Comparison of ENCODE assay signal across 8 mouse cellular contexts in genomic region chr4:62519122-62519848, GRCm38 (mm10). TPM values are rescaled to one million over a fixed set of nuclear protein-coding genes. Genes with fewer than 3 reads are reported as not detected.
DNase-seq lines count a peak whose midpoint lies in the region; ATAC-seq and TF ChIP-seq lines count a peak whose summit lies in the region.

No protein-coding gene starts in this region.

- peak overlapping the region; percentile 81 for H3K4me2 ChIP-seq in limb, embryonic 13.5 days (replicated peaks)
- H3K4me2 ChIP-seq in stomach, embryonic 15.5 days, result peak overlapping the region; percentile 62

- TF ChIP-seq EP300 in heart, adult 2 months (IDR thresholded peaks at IDR 0.05; ENCODE audit: insufficient read depth, low read depth, low read length), result no peak

- peak overlapping the region; percentile 87 for H3K27ac ChIP-seq in heart, adult 2 months
- H3K27ac ChIP-seq in embryonic fibroblast, embryonic 13.5 days (ENCODE audit: insufficient read depth, low read length), result peak overlapping the region; percentile 84
- H3K27ac ChIP-seq in limb, embryonic 13.5 days, result peak overlapping the region; percentile 85
- peak overlapping the region; percentile 93 for H3K27ac ChIP-seq in stomach, embryonic 15.5 days

- peak overlapping the region; percentile 93 for H3K9ac ChIP-seq in heart, adult 2 months (ENCODE audit: low read depth, low read length)
- peak overlapping the region; percentile 85 for H3K9ac ChIP-seq in limb, embryonic 13.5 days
- H3K9ac ChIP-seq in stomach, embryonic 15.5 days, result peak overlapping the region; percentile 80

- no peaks in the 10 kb centered on the region; the same call in none of the 2 replicates for H3K36me3 ChIP-seq in heart, adult 2 months (ENCODE audit: control insufficient read depth, insufficient read depth, low read length)
- H3K36me3 ChIP-seq in limb, embryonic 13.5 days, result peaks cover 21% of the 10 kb centered on the region; the same call in 1 of the 2 replicates
- H3K36me3 ChIP-seq in stomach, embryonic 15.5 days, result no peaks in the 10 kb centered on the region

- no peaks in the 10 kb centered on the region for H3K9me3 ChIP-seq in limb, embryonic 13.5 days
- no peaks in the 10 kb centered on the region for H3K9me3 ChIP-seq in stomach, embryonic 15.5 days

- H3K4me1 ChIP-seq in heart, adult 2 months (ENCODE audit: control insufficient read depth, insufficient read depth, low read length), result peaks cover 22% of the 10 kb centered on the region
- peaks cover 18% of the 10 kb centered on the region; the same call in 1 of the 2 replicates for H3K4me1 ChIP-seq in embryonic fibroblast, embryonic 13.5 days (ENCODE audit: control insufficient read depth, insufficient read depth, low read length)
- H3K4me1 ChIP-seq in limb, embryonic 13.5 days, result peaks cover 43% of the 10 kb centered on the region
- H3K4me1 ChIP-seq in stomach, embryonic 15.5 days, result peaks cover 48% of the 10 kb centered on the region

- intact Hi-C loops in heart, adult 2 months (cut with DNase I), result loop anchor here (5.0 to 10.0 kb wide), 4 partner anchors 47 to 886 kb away; partner anchors contain the start of genes Akna, Fkbp15, Slc31a1 and Wdr31

- no peak for DNase-seq in heart, adult 2 months
- no peak for DNase-seq in heart, adult 9 months (ENCODE audit: low spot score in 2 of 2)
- no peak for DNase-seq in adipocyte (ENCODE audit: low spot score)
- DNase-seq in adrenal gland, postnatal 25 days, result no peak

- 1% methylated on average over 26 of the region's 26 CpGs for WGBS in heart, adult 2 months
- WGBS in limb, embryonic 13.5 days, result under 1% methylated on average over 26 of the region's 26 CpGs
- WGBS in stomach, embryonic 15.5 days, result 1% methylated on average over 26 of the region's 26 CpGs

- no peaks in the 10 kb centered on the region for H3K27me3 ChIP-seq in heart, adult 2 months (ENCODE audit: control insufficient read depth, insufficient read depth, low read length)
- H3K27me3 ChIP-seq in limb, embryonic 13.5 days, result no peaks in the 10 kb centered on the region
- no peaks in the 10 kb centered on the region for H3K27me3 ChIP-seq in stomach, embryonic 15.5 days (replicated peaks)

- peak; percentile 64 for ATAC-seq in CD4-positive, CD25-positive, alpha-beta regulatory T cell, adult 4 months
- peak; percentile 79 for ATAC-seq in limb, embryonic 13.5 days (ENCODE audit: low FRiP score, low read depth)
- peak; percentile 37 for ATAC-seq in stomach, embryonic 15.5 days (ENCODE audit: insufficient read depth, low FRiP score, low read depth)

- no peaks in the 10 kb centered on the region for H3K79me2 ChIP-seq in heart, adult 2 months (replicated peaks; ENCODE audit: control insufficient read depth, insufficient read depth, low read length)

- H3K4me3 ChIP-seq in heart, adult 2 months, result peak overlapping the region; percentile 88
- peak overlapping the region; percentile 81 for H3K4me3 ChIP-seq in embryonic fibroblast, embryonic 13.5 days (ENCODE audit: insufficient read depth, low read length)
- peak overlapping the region; percentile 70 for H3K4me3 ChIP-seq in limb, embryonic 13.5 days
- H3K4me3 ChIP-seq in stomach, embryonic 15.5 days (replicated peaks), result peak overlapping the region; percentile 85

- no peak for TF ChIP-seq CTCF in heart, adult 2 months (IDR thresholded peaks at IDR 0.05)
- no peak for TF ChIP-seq CTCF in embryonic fibroblast, embryonic 13.5 days (IDR thresholded peaks at IDR 0.05; ENCODE audit: borderline replicate concordance, insufficient read depth, low read length)

- no peak for TF ChIP-seq POLR2A in heart, adult 2 months (IDR thresholded peaks at IDR 0.05; ENCODE audit: insufficient read depth, low read depth, low read length)
- TF ChIP-seq POLR2A in embryonic fibroblast, embryonic 13.5 days (IDR thresholded peaks at IDR 0.05; ENCODE audit: low read depth, low read length), result no peak

RNA-seq across cellular contexts. Expression of gene Alad, which starts 0.4 kb away (rescaled TPM):
- 10 to 100 TPM; 65.6 to 70.8 TPM for total RNA-seq in heart, adult 2 months (2021)
- polyA plus RNA-seq in heart, adult 2 months (2012; rRNA removed), result 123 and 126 TPM in 2 replicates
- 10 to 100 TPM; 57.8 to 78.7 TPM for polyA plus RNA-seq in CD4-positive, CD25-positive, alpha-beta regulatory T cell, adult 4 months (2017; shearing (Covaris generic))
- polyA plus RNA-seq in embryonic fibroblast, embryonic 13.5 days (2011; ENCODE audit: insufficient read length, low read depth, missing spikeins), result 16.5 and 20.6 TPM in 2 replicates
- 79.7 and 85.4 TPM in 2 replicates for polyA plus RNA-seq in limb, embryonic 13.5 days (2015; fragmentation: Nextera tagmentation; extraction: Ambion mirVana)
- polyA plus RNA-seq in stomach, embryonic 15.5 days (2015; fragmentation: Nextera tagmentation; extraction: Ambion mirVana), result 121 and 142 TPM in 2 replicates
- 78.1 and 97.7 TPM in 2 replicates for total RNA-seq in adrenal gland, postnatal 25 days (2021)

RNA-seq across cellular contexts. Expression of gene Pole3, which starts 5.6 kb away (rescaled TPM):
- total RNA-seq in heart, adult 2 months (2021), result 10 to 100 TPM; 16.1 to 19.1 TPM
- 10.5 and 18.0 TPM in 2 replicates for polyA plus RNA-seq in heart, adult 2 months (2012; rRNA removed)
- 10 to 100 TPM; 27.5 to 27.7 TPM for polyA plus RNA-seq in CD4-positive, CD25-positive, alpha-beta regulatory T cell, adult 4 months (2017; shearing (Covaris generic))
- polyA plus RNA-seq in embryonic fibroblast, embryonic 13.5 days (2011; ENCODE audit: insufficient read length, low read depth, missing spikeins), result 39.7 and 40.7 TPM in 2 replicates
- 86.3 and 93.9 TPM in 2 replicates for polyA plus RNA-seq in limb, embryonic 13.5 days (2015; fragmentation: Nextera tagmentation; extraction: Ambion mirVana)
- polyA plus RNA-seq in stomach, embryonic 15.5 days (2015; fragmentation: Nextera tagmentation; extraction: Ambion mirVana), result 70.9 and 77.3 TPM in 2 replicates
- 49.0 and 52.2 TPM in 2 replicates for total RNA-seq in adrenal gland, postnatal 25 days (2021)

RNA-seq across cellular contexts. Expression of gene 4933430I17Rik, which starts 5.9 kb away (rescaled TPM):
- not detected for total RNA-seq in heart, adult 2 months (2021)
- polyA plus RNA-seq in heart, adult 2 months (2012; rRNA removed), result not detected in 2 replicates
- not detected for polyA plus RNA-seq in CD4-positive, CD25-positive, alpha-beta regulatory T cell, adult 4 months (2017; shearing (Covaris generic))
- polyA plus RNA-seq in embryonic fibroblast, embryonic 13.5 days (2011; ENCODE audit: insufficient read length, low read depth, missing spikeins), result 0.39 TPM in 1 of 2 replicates, not detected in the other
- polyA plus RNA-seq in limb, embryonic 13.5 days (2015; fragmentation: Nextera tagmentation; extraction: Ambion mirVana), result 0.60 and 0.61 TPM in 2 replicates
- polyA plus RNA-seq in stomach, embryonic 15.5 days (2015; fragmentation: Nextera tagmentation; extraction: Ambion mirVana), result 0.19 and 0.35 TPM in 2 replicates
- total RNA-seq in adrenal gland, postnatal 25 days (2021), result 0.64 TPM in 1 of 2 replicates, not detected in the other

RNA-seq across cellular contexts. Expression of gene Hdhd3, which starts 16.0 kb away (rescaled TPM):
- total RNA-seq in heart, adult 2 months (2021), result 1 to 10 TPM; 3.9 to 4.0 TPM
- 9.0 and 11.2 TPM in 2 replicates for polyA plus RNA-seq in heart, adult 2 months (2012; rRNA removed)
- polyA plus RNA-seq in CD4-positive, CD25-positive, alpha-beta regulatory T cell, adult 4 months (2017; shearing (Covaris generic)), result 1 to 10 TPM in 1 of 2 experiments, under 1 TPM in 1; 0.81 to 1.3 TPM
- 3.6 and 3.8 TPM in 2 replicates for polyA plus RNA-seq in embryonic fibroblast, embryonic 13.5 days (2011; ENCODE audit: insufficient read length, low read depth, missing spikeins)
- polyA plus RNA-seq in limb, embryonic 13.5 days (2015; fragmentation: Nextera tagmentation; extraction: Ambion mirVana), result 14.7 and 14.8 TPM in 2 replicates
- polyA plus RNA-seq in stomach, embryonic 15.5 days (2015; fragmentation: Nextera tagmentation; extraction: Ambion mirVana), result 27.3 and 30.7 TPM in 2 replicates
- total RNA-seq in adrenal gland, postnatal 25 days (2021), result 10.2 and 14.6 TPM in 2 replicates

RNA-seq across cellular contexts. Expression of gene Bspry, which starts 39.4 kb away (rescaled TPM):
- total RNA-seq in heart, adult 2 months (2021), result under 1 TPM; 0.09 to 0.13 TPM
- polyA plus RNA-seq in heart, adult 2 months (2012; rRNA removed), result 0.41 and 1.2 TPM in 2 replicates
- 1 to 10 TPM in 1 of 2 experiments, under 1 TPM in 1; 0.73 to 1.5 TPM for polyA plus RNA-seq in CD4-positive, CD25-positive, alpha-beta regulatory T cell, adult 4 months (2017; shearing (Covaris generic))
- not detected in 2 replicates for polyA plus RNA-seq in embryonic fibroblast, embryonic 13.5 days (2011; ENCODE audit: insufficient read length, low read depth, missing spikeins)
- polyA plus RNA-seq in limb, embryonic 13.5 days (2015; fragmentation: Nextera tagmentation; extraction: Ambion mirVana), result 2.9 and 3.2 TPM in 2 replicates
- polyA plus RNA-seq in stomach, embryonic 15.5 days (2015; fragmentation: Nextera tagmentation; extraction: Ambion mirVana), result 28.4 and 29.9 TPM in 2 replicates
- 2.4 and 3.5 TPM in 2 replicates for total RNA-seq in adrenal gland, postnatal 25 days (2021)
